Mouse (Mus musculus): Measurements from ENCODE around the gene Pigm. TPM values are rescaled to one million over a fixed set of nuclear protein-coding genes. Genes with fewer than 3 reads are reported as not detected.
A peak's percentile ranks its signal among the peaks of the same experiment; 100 is the strongest.

The Pigm gene
- polyA plus RNA-seq, 1 experiment from 2014 or later, result 1.8 TPM

- no peak for ATAC-seq (ENCODE audit: low read depth)
- WGBS (ENCODE audit: insufficient replicate concordance), result 27% methylated on average over 3 of the region's 3 CpGs
- H3K9ac ChIP-seq (ENCODE audit: low read depth, low read length), result no peak overlapping the region
- no peak overlapping the region for H3K27ac ChIP-seq (ENCODE audit: low read length)
- no peaks in the 10 kb centered on the region for H3K9me3 ChIP-seq (replicated peaks; ENCODE audit: control insufficient read depth, low read length)
- H3K4me2 ChIP-seq (ENCODE audit: low read depth, low read length), result no peak overlapping the region
- H3K4me3 ChIP-seq (ENCODE audit: low read depth, low read length), result no peak overlapping the region
- no peaks in the 10 kb centered on the region for H3K36me3 ChIP-seq (ENCODE audit: control insufficient read depth, insufficient read depth)
- H3K27me3 ChIP-seq (ENCODE audit: control insufficient read depth, insufficient read depth, low read depth, low read length), result peaks cover 21% of the 10 kb centered on the region
- H3K4me1 ChIP-seq (ENCODE audit: control insufficient read depth, low read depth, low read length), result no peaks in the 10 kb centered on the region
Observed at GRCm38 (mm10) chr1:172333512-172333911, 42.8 kb upstream of the Pigm start.

GRCm38 (mm10) chr1:172335804-172336203 is 40.5 kb upstream of the Pigm start:
- Histone ChIP-seq H3K4me2 (ENCODE audit: low read depth, low read length) (no peak overlapping the region), H3K27me3 (ENCODE audit: control insufficient read depth, insufficient read depth, low read depth, low read length) (peaks cover 23% of the 10 kb centered on the region), H3K9ac (ENCODE audit: low read depth, low read length) (no peak overlapping the region), H3K27ac (ENCODE audit: low read length) (no peak overlapping the region), H3K4me1 (ENCODE audit: control insufficient read depth, low read depth, low read length) (peaks cover 4% of the 10 kb centered on the region), H3K4me3 (ENCODE audit: low read depth, low read length) (no peak overlapping the region), H3K36me3 (ENCODE audit: control insufficient read depth, insufficient read depth) (no peaks in the 10 kb centered on the region), H3K9me3 (replicated peaks; ENCODE audit: control insufficient read depth, low read length) (no peaks in the 10 kb centered on the region)
- WGBS (ENCODE audit: insufficient replicate concordance), result 38% methylated on average over 15 of the region's 15 CpGs
- no peak for ATAC-seq (ENCODE audit: low read depth)

GRCm38 (mm10) chr1:172337411-172338185 is 38.7 kb upstream of the Pigm start:
- Histone ChIP-seq H3K4me1 (ENCODE audit: control insufficient read depth, low read depth, low read length) (peaks cover 10% of the 10 kb centered on the region), H3K4me2 (ENCODE audit: low read depth, low read length) (no peak overlapping the region), H3K4me3 (ENCODE audit: low read depth, low read length) (no peak overlapping the region), H3K36me3 (ENCODE audit: control insufficient read depth, insufficient read depth) (no peaks in the 10 kb centered on the region), H3K27ac (ENCODE audit: low read length) (no peak overlapping the region), H3K9ac (ENCODE audit: low read depth, low read length) (no peak overlapping the region), H3K9me3 (replicated peaks; ENCODE audit: control insufficient read depth, low read length) (no peaks in the 10 kb centered on the region), H3K27me3 (ENCODE audit: control insufficient read depth, insufficient read depth, low read depth, low read length) (peaks cover 38% of the 10 kb centered on the region)
- 39% methylated on average over 2 of the region's 2 CpGs for WGBS (ENCODE audit: insufficient replicate concordance)
- ATAC-seq (ENCODE audit: low read depth), result no peak

GRCm38 (mm10) chr1:172340729-172341321 is 35.5 kb upstream of the Pigm start, which contains the start of gene Kcnj10:
Gene Kcnj10, plus strand, starts transcription at chr1:172341210.
- H3K9ac ChIP-seq (ENCODE audit: low read depth, low read length), result no peak within 1 kb of the TSS
- H3K4me3 ChIP-seq (ENCODE audit: low read depth, low read length), result peak within 1 kb of the TSS; percentile 53
- peak within 1 kb of the TSS; percentile 66 for H3K4me2 ChIP-seq (ENCODE audit: low read depth, low read length)
- H3K36me3 ChIP-seq (ENCODE audit: control insufficient read depth, insufficient read depth), result no peaks in the 10 kb centered on the region
- no peak within 1 kb of the TSS for H3K27ac ChIP-seq (ENCODE audit: low read length)
- peaks cover 42% of the 10 kb centered on the region for H3K27me3 ChIP-seq (ENCODE audit: control insufficient read depth, insufficient read depth, low read depth, low read length)
- ATAC-seq (ENCODE audit: low read depth), result peak; percentile 77
- peaks cover 10% of the 10 kb centered on the region for H3K4me1 ChIP-seq (ENCODE audit: control insufficient read depth, low read depth, low read length)
- WGBS (ENCODE audit: insufficient replicate concordance), result 2% methylated on average over 36 of the region's 38 CpGs
- no peaks in the 10 kb centered on the region for H3K9me3 ChIP-seq (replicated peaks; ENCODE audit: control insufficient read depth, low read length)

- Histone ChIP-seq H3K4me1 (ENCODE audit: control insufficient read depth, low read depth, low read length) (peaks cover 10% of the 10 kb centered on the region), H3K9me3 (replicated peaks; ENCODE audit: control insufficient read depth, low read length) (no peaks in the 10 kb centered on the region), H3K27ac (ENCODE audit: low read length) (no peak overlapping the region), H3K4me2 (ENCODE audit: low read depth, low read length) (peak overlapping the region; percentile 66), H3K4me3 (ENCODE audit: low read depth, low read length) (peak overlapping the region; percentile 53), H3K27me3 (ENCODE audit: control insufficient read depth, insufficient read depth, low read depth, low read length) (peaks cover 38% of the 10 kb centered on the region), H3K9ac (ENCODE audit: low read depth, low read length) (no peak overlapping the region), H3K36me3 (ENCODE audit: control insufficient read depth, insufficient read depth) (no peaks in the 10 kb centered on the region)
- ATAC-seq (ENCODE audit: low read depth), result no peak; the same call in 1 of the 2 replicates
- 15% methylated on average over 10 of the region's 10 CpGs for WGBS (ENCODE audit: insufficient replicate concordance)
Observed at GRCm38 (mm10) chr1:172341386-172341785, 35.0 kb upstream of the Pigm start.

GRCm38 (mm10) chr1:172342729-172343128 is 33.6 kb upstream of the Pigm start:
- peaks cover 38% of the 10 kb centered on the region for H3K27me3 ChIP-seq (ENCODE audit: control insufficient read depth, insufficient read depth, low read depth, low read length)
- H3K4me2 ChIP-seq (ENCODE audit: low read depth, low read length), result no peak overlapping the region
- no peak for ATAC-seq (ENCODE audit: low read depth)
- no peaks in the 10 kb centered on the region for H3K36me3 ChIP-seq (ENCODE audit: control insufficient read depth, insufficient read depth)
- WGBS (ENCODE audit: insufficient replicate concordance), result 58% methylated on average over 3 of the region's 3 CpGs
- no peak overlapping the region for H3K27ac ChIP-seq (ENCODE audit: low read length)
- H3K4me1 ChIP-seq (ENCODE audit: control insufficient read depth, low read depth, low read length), result peaks cover 10% of the 10 kb centered on the region
- H3K9ac ChIP-seq (ENCODE audit: low read depth, low read length), result no peak overlapping the region
- H3K9me3 ChIP-seq (replicated peaks; ENCODE audit: control insufficient read depth, low read length), result no peaks in the 10 kb centered on the region
- H3K4me3 ChIP-seq (ENCODE audit: low read depth, low read length), result no peak overlapping the region

DNA sequence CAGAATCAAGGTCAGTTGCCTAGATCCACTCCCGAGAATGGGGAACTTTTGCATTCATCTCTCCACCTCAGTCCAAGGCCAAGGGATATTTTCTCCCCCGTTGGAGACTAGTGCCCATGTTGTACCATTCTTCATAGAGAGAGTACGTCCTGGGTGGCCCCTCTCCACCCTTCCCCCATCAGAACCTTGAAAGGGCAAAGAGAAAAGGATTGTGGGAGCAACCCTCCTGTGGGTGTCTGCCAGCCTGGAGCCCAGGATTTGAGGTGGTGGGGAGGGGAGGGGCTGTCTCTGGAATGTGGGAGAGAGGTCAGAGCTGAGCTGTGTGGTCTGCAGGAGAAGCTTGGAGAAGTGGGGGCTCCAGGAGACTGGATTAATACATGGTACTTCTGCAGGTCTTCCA is 32.4 kb upstream of the Pigm start:
- WGBS (ENCODE audit: insufficient replicate concordance), result 48% methylated on average over 3 of the region's 3 CpGs
- peaks cover 10% of the 10 kb centered on the region for H3K4me1 ChIP-seq (ENCODE audit: control insufficient read depth, low read depth, low read length)
- H3K9ac ChIP-seq (ENCODE audit: low read depth, low read length), result no peak overlapping the region
- ATAC-seq (ENCODE audit: low read depth), result no peak
- H3K4me2 ChIP-seq (ENCODE audit: low read depth, low read length), result no peak overlapping the region
- peaks cover 36% of the 10 kb centered on the region for H3K27me3 ChIP-seq (ENCODE audit: control insufficient read depth, insufficient read depth, low read depth, low read length)
- H3K4me3 ChIP-seq (ENCODE audit: low read depth, low read length), result no peak overlapping the region
- no peaks in the 10 kb centered on the region for H3K36me3 ChIP-seq (ENCODE audit: control insufficient read depth, insufficient read depth)
- no peaks in the 10 kb centered on the region for H3K9me3 ChIP-seq (replicated peaks; ENCODE audit: control insufficient read depth, low read length)
- H3K27ac ChIP-seq (ENCODE audit: low read length), result no peak overlapping the region

DNA sequence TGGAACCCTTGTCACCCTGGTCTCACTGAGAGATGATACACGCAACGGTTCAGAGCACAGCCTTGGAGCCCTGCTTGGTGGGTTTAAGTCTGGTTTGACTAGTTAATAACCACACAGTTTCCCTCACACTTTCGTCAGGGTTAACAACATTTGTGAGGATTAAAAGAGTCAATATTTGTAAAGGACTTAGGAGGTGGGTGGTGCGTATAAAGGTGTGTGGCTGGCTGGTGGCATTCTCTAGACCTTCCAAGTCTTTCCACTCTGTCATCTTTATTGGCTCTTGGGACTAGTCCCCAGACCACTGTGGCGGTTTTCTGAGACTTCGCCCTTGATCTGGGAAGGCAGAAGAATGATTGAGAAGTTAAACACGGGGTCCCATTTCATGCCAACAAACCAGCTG is 31.5 kb upstream of the Pigm start:
- H3K4me3 ChIP-seq (ENCODE audit: low read depth, low read length), result no peak overlapping the region
- WGBS (ENCODE audit: insufficient replicate concordance), result 59% methylated on average over 7 of the region's 7 CpGs
- no peak overlapping the region for H3K4me2 ChIP-seq (ENCODE audit: low read depth, low read length)
- H3K9ac ChIP-seq (ENCODE audit: low read depth, low read length), result no peak overlapping the region
- H3K4me1 ChIP-seq (ENCODE audit: control insufficient read depth, low read depth, low read length), result peaks cover 10% of the 10 kb centered on the region
- H3K27me3 ChIP-seq (ENCODE audit: control insufficient read depth, insufficient read depth, low read depth, low read length), result peaks cover 29% of the 10 kb centered on the region
- no peaks in the 10 kb centered on the region for H3K9me3 ChIP-seq (replicated peaks; ENCODE audit: control insufficient read depth, low read length)
- no peak overlapping the region for H3K27ac ChIP-seq (ENCODE audit: low read length)
- H3K36me3 ChIP-seq (ENCODE audit: control insufficient read depth, insufficient read depth), result no peaks in the 10 kb centered on the region
- no peak for ATAC-seq (ENCODE audit: low read depth)

DNA sequence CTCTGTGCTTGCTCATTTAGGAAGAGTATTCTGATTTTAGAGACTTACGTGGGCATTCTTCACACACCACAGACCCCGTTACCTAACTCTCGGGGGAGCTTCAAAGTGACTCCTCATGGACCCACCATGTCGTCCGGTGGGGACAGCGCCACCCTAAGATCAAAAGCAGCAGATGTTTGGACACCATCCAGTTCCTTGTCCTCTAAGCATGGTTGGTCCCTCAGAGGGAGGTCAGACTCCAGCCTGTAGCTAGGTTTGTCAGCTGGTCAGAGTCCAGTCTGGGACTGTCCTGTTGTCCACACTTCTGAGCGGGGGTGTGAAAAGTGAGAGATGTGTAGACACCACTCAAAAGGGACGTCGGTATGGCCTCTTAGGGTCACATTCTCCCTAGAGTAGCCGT is 29.6 kb upstream of the Pigm start:
- H3K27me3 ChIP-seq (ENCODE audit: control insufficient read depth, insufficient read depth, low read depth, low read length), result peaks cover 14% of the 10 kb centered on the region
- H3K9me3 ChIP-seq (replicated peaks; ENCODE audit: control insufficient read depth, low read length), result no peaks in the 10 kb centered on the region
- no peak overlapping the region for H3K27ac ChIP-seq (ENCODE audit: low read length)
- H3K9ac ChIP-seq (ENCODE audit: low read depth, low read length), result no peak overlapping the region
- H3K4me3 ChIP-seq (ENCODE audit: low read depth, low read length), result no peak overlapping the region
- WGBS (ENCODE audit: insufficient replicate concordance), result 54% methylated on average over 10 of the region's 10 CpGs
- H3K36me3 ChIP-seq (ENCODE audit: control insufficient read depth, insufficient read depth), result no peaks in the 10 kb centered on the region
- no peak overlapping the region for H3K4me2 ChIP-seq (ENCODE audit: low read depth, low read length)
- ATAC-seq (ENCODE audit: low read depth), result peak; percentile 72
- H3K4me1 ChIP-seq (ENCODE audit: control insufficient read depth, low read depth, low read length), result no peaks in the 10 kb centered on the region; the same call in 1 of the 2 replicates

All from liver, embryonic 16.5 days (tissue).